In genomic region chr7:36076021-36076441, GRCm38 (mm10) we compare ENCODE assay signal across 8 mouse cellular contexts.
A peak's percentile ranks its signal among the peaks of the same experiment; 100 is the strongest.
DNase-seq lines count a peak whose midpoint lies in the region; ATAC-seq and TF ChIP-seq lines count a peak whose summit lies in the region.

No protein-coding gene starts in this region.

- WGBS in intestine, embryonic 14.5 days: 3% methylated on average over 11 of the region's 11 CpGs
- WGBS in intestine, postnatal 0 days: 9% methylated on average over 11 of the region's 11 CpGs
- WGBS in forebrain, embryonic 11.5 days: 3% methylated on average over 11 of the region's 11 CpGs
- 4% methylated on average over 11 of the region's 11 CpGs for WGBS in hindbrain, embryonic 13.5 days
- WGBS in midbrain, postnatal 0 days: 10% methylated on average over 11 of the region's 11 CpGs

- no peak; the same call in 1 of the 2 replicates for ATAC-seq in intestine, embryonic 14.5 days (replicated peaks; ENCODE audit: low FRiP score, low TSS enrichment, low read depth)
- ATAC-seq in intestine, postnatal 0 days: no peak
- no peak for ATAC-seq in forebrain, embryonic 11.5 days (replicated peaks; ENCODE audit: low FRiP score)
- 0 out of 2 replicates have a peak, but pooled peaks have one; percentile 33 for ATAC-seq in hindbrain, embryonic 13.5 days (ENCODE audit: low FRiP score)
- no peak for ATAC-seq in midbrain, postnatal 0 days (ENCODE audit: low FRiP score)

- 0 out of 2 replicates have a peak, but pooled peaks cover 2% of the 10 kb centered on the region for H3K9me3 ChIP-seq in intestine, embryonic 14.5 days (ENCODE audit: control insufficient read depth, low read length)
- no peaks in the 10 kb centered on the region for H3K9me3 ChIP-seq in intestine, postnatal 0 days (ENCODE audit: control insufficient read depth)
- no peaks in the 10 kb centered on the region for H3K9me3 ChIP-seq in forebrain, embryonic 11.5 days (ENCODE audit: control insufficient read depth, low read length)
- H3K9me3 ChIP-seq in hindbrain, embryonic 13.5 days: no peaks in the 10 kb centered on the region
- no peaks in the 10 kb centered on the region for H3K9me3 ChIP-seq in midbrain, postnatal 0 days (ENCODE audit: low read length)

- no peak overlapping the region for H3K9ac ChIP-seq in intestine, embryonic 14.5 days (ENCODE audit: low read length)
- H3K9ac ChIP-seq in intestine, postnatal 0 days (ENCODE audit: low read depth, low read length): no peak overlapping the region
- peak overlapping the region; percentile 17; the same call in 1 of the 2 replicates for H3K9ac ChIP-seq in forebrain, embryonic 11.5 days (ENCODE audit: low read length)
- peak overlapping the region; percentile 39; the same call in 1 of the 2 replicates for H3K9ac ChIP-seq in hindbrain, embryonic 13.5 days
- H3K9ac ChIP-seq in midbrain, postnatal 0 days (replicated peaks; ENCODE audit: low read length, poor library complexity, severe bottlenecking): no peak overlapping the region

- peaks cover 60% of the 10 kb centered on the region for H3K4me1 ChIP-seq in intestine, embryonic 14.5 days (replicated peaks; ENCODE audit: control insufficient read depth, insufficient read depth, low read length)
- no peaks in the 10 kb centered on the region for H3K4me1 ChIP-seq in intestine, postnatal 0 days (replicated peaks; ENCODE audit: control insufficient read depth, insufficient read depth, low read length)
- peaks cover 2% of the 10 kb centered on the region; the same call in 1 of the 2 replicates for H3K4me1 ChIP-seq in forebrain, embryonic 11.5 days (replicated peaks; ENCODE audit: control insufficient read depth, insufficient read depth, low read length)
- H3K4me1 ChIP-seq in hindbrain, embryonic 13.5 days (replicated peaks): peaks cover 71% of the 10 kb centered on the region
- H3K4me1 ChIP-seq in midbrain, postnatal 0 days (ENCODE audit: insufficient read depth, low read length): no peaks in the 10 kb centered on the region

- DNase-seq in intestine, embryonic 14.5 days (ENCODE audit: low spot score): no peak
- DNase-seq in forebrain, embryonic 11.5 days (ENCODE audit: low spot score): peak; percentile 63
- no peak for DNase-seq in midbrain, postnatal 0 days (ENCODE audit: low spot score)
- no peak for DNase-seq in urinary bladder, adult 18-20 months (ENCODE audit: low spot score in 2 of 2)
- DNase-seq in adipocyte (ENCODE audit: low spot score): no peak
- no peak for DNase-seq in urinary bladder, postnatal 4 days (ENCODE audit: low spot score in 2 of 2)

- H3K4me2 ChIP-seq in intestine, embryonic 14.5 days (ENCODE audit: low read length): peak overlapping the region; percentile 30
- H3K4me2 ChIP-seq in intestine, postnatal 0 days (replicated peaks; ENCODE audit: low read depth): no peak overlapping the region
- peak overlapping the region; percentile 31 for H3K4me2 ChIP-seq in forebrain, embryonic 11.5 days (ENCODE audit: low read depth, low read length, severe bottlenecking)
- H3K4me2 ChIP-seq in hindbrain, embryonic 13.5 days: peak overlapping the region; percentile 30
- peak overlapping the region; percentile 18; the same call in 1 of the 2 replicates for H3K4me2 ChIP-seq in midbrain, postnatal 0 days (ENCODE audit: low read depth, low read length, poor library complexity, severe bottlenecking)

- H3K36me3 ChIP-seq in intestine, embryonic 14.5 days (ENCODE audit: control insufficient read depth, insufficient read depth, low read length): no peaks in the 10 kb centered on the region
- no peaks in the 10 kb centered on the region for H3K36me3 ChIP-seq in intestine, postnatal 0 days (ENCODE audit: control insufficient read depth, insufficient read depth)
- no peaks in the 10 kb centered on the region for H3K36me3 ChIP-seq in forebrain, embryonic 11.5 days (ENCODE audit: control insufficient read depth, insufficient read depth, low read length)
- H3K36me3 ChIP-seq in hindbrain, embryonic 13.5 days: no peaks in the 10 kb centered on the region
- no peaks in the 10 kb centered on the region for H3K36me3 ChIP-seq in midbrain, postnatal 0 days (ENCODE audit: insufficient read depth, low read length)

- peak overlapping the region; percentile 69; the same call in 1 of the 2 replicates for H3K27ac ChIP-seq in intestine, embryonic 14.5 days (ENCODE audit: low read depth)
- no peak overlapping the region for H3K27ac ChIP-seq in intestine, postnatal 0 days (ENCODE audit: low read depth, low read length)
- no peak overlapping the region for H3K27ac ChIP-seq in forebrain, embryonic 11.5 days (ENCODE audit: low read depth, low read length)
- peak overlapping the region; percentile 46 for H3K27ac ChIP-seq in hindbrain, embryonic 13.5 days
- no peak overlapping the region for H3K27ac ChIP-seq in midbrain, postnatal 0 days (ENCODE audit: low read depth, low read length)

- TF ChIP-seq CTCF in intestine, postnatal 0 days (IDR thresholded peaks at IDR 0.05; ENCODE audit: low read depth): no peak
- TF ChIP-seq CTCF in midbrain, postnatal 0 days (IDR thresholded peaks at IDR 0.05): no peak

- no peak overlapping the region for H3K4me3 ChIP-seq in intestine, embryonic 14.5 days (ENCODE audit: low read depth, low read length)
- no peak overlapping the region for H3K4me3 ChIP-seq in intestine, postnatal 0 days (ENCODE audit: low read depth, low read length)
- no peak overlapping the region for H3K4me3 ChIP-seq in forebrain, embryonic 11.5 days (ENCODE audit: low read depth, low read length)
- no peak overlapping the region for H3K4me3 ChIP-seq in hindbrain, embryonic 13.5 days
- no peak overlapping the region for H3K4me3 ChIP-seq in midbrain, postnatal 0 days (ENCODE audit: low read depth, low read length)

- no peaks in the 10 kb centered on the region for H3K27me3 ChIP-seq in intestine, embryonic 14.5 days (replicated peaks; ENCODE audit: control insufficient read depth, insufficient read depth, low read length)
- no peaks in the 10 kb centered on the region for H3K27me3 ChIP-seq in intestine, postnatal 0 days (replicated peaks; ENCODE audit: control insufficient read depth, insufficient read depth, low read length)
- H3K27me3 ChIP-seq in forebrain, embryonic 11.5 days (ENCODE audit: control insufficient read depth, insufficient read depth, low read length): 0 out of 2 replicates have a peak, but pooled peaks cover 2% of the 10 kb centered on the region
- no peaks in the 10 kb centered on the region for H3K27me3 ChIP-seq in hindbrain, embryonic 13.5 days
- no peaks in the 10 kb centered on the region for H3K27me3 ChIP-seq in midbrain, postnatal 0 days (ENCODE audit: insufficient read depth, low read length)

Comparison
In these comparisons a context has a peak if more than half of its experiments do, and no peak if none do; other contexts are left out.
1. H3K27ac ChIP-seq: peak in intestine, embryonic 14.5 days (single experiment) and hindbrain, embryonic 13.5 days (single experiment); none in intestine, postnatal 0 days (single experiment), forebrain, embryonic 11.5 days (single experiment) and midbrain, postnatal 0 days (single experiment).
2. H3K9ac ChIP-seq: peak in forebrain, embryonic 11.5 days (single experiment) and hindbrain, embryonic 13.5 days (single experiment); none in intestine, embryonic 14.5 days (single experiment), intestine, postnatal 0 days (single experiment) and midbrain, postnatal 0 days (single experiment).